Mouse (Mus musculus) testis, postnatal 10 days (tissue): Measurements from ENCODE around the gene 4930562C15Rik.

Experiments used
- DNase-seq: peaks from one replicate; pipeline ENCODE4 v3.0.0; 2021; ENCODE audit warnings: low spot score

4930562C15Rik gene

GRCm38 (mm10) chr16:4916608-4917007, 81.4 kb downstream of the 4930562C15Rik start:
- no peak for DNase-seq
